Mouse (Mus musculus) spleen, adult 2 months (tissue): ENCODE measurements around the gene Wdr20rt.

Source experiments
- CTCF ChIP-seq: fragments of 200-500 bp; IDR thresholded peaks from 2 replicates; pipeline ENCODE4 v1.5.1; 2011; ENCODE audit warnings: mild to moderate bottlenecking, inconsistent platforms; ENCODE audit not compliant: insufficient read depth, insufficient read length, insufficient replicate concordance; ENCODE audit errors: extremely low read depth
- POLR2A ChIP-seq: fragments of 200-500 bp; IDR thresholded peaks from 2 replicates; pipeline ENCODE4 v1.6.1; 2011; ENCODE audit warnings: low read depth, low read length, inconsistent platforms

DNA sequence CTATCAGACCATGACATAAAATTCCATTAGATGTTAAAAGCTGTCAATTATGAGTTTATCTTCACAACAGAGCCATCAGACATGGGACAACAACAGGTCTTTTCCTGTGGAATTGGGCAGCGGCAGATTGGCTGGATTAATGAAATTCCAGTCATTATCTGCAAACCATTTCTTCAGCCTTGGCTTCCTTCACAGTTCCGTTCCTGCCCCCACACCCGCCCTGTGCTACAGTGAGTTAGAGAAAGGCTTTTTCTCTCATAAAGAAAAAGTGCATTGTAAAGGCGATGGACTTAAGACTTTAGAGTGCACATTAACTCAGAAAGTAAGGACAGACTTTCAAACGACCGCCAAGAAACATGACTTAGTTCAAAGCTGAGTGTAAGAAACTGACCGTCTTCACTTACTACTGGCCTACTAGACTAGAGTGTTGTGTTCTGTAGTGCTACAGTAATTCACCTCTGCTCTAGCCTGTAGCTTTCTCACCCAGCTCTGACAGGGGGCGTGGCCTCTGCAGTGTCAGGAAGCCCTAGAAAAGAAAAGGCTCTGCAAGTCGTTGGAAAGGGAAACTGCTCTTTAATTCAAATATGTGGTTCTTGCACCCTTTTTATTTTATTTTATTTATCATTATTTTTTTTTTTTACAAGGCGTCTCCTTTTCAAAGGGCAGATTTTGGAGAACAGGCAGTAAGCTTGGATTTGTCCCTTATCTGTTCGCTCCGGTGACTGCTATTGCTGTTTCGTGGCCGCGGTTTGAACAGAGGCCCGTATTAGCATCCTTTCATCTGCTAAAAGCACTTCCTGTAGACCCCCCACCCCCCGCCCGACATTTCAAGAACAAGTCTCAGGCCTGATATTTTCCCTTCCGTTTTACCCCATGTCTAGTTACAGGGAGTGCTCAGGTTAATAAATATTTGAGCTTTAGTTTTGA lies 33.2 kb downstream of the Wdr20rt start:
- TF ChIP-seq POLR2A = no peak
- no peak for TF ChIP-seq CTCF
